Mouse (Mus musculus) erythroblast, embryonic 14.5 days (primary cell): ENCODE results near the gene Fam3b.

Experiments
- GATA1 ChIP-seq: IDR thresholded peaks from 2 replicates; pipeline ENCODE4 v1.6.1; 2012; ENCODE audit warnings: low read length, inconsistent platforms, mixed read lengths
- TAL1 ChIP-seq: IDR thresholded peaks from 3 replicates; pipeline ENCODE4 v1.6.1; 2012; ENCODE audit warnings: low read length, inconsistent platforms, mixed read lengths

- TF ChIP-seq TAL1 (no peak), GATA1 (no peak)
These were observed 91.0 kb downstream of the Fam3b start for GRCm38 (mm10) chr16:97423627-97424026.
